Mouse (Mus musculus): ENCODE results near the gene Sdk1. TPM values are rescaled to one million over a fixed set of nuclear protein-coding genes. Genes with fewer than 3 reads are reported as not detected.
A peak's percentile ranks its signal among the peaks of the same experiment; 100 is the strongest.

The Sdk1 gene
- polyA plus RNA-seq, 1 experiment from 2014 or later: 3.6 TPM

- Histone ChIP-seq H3K4me3 (replicated peaks) (no peak overlapping the region), H3K9me3 (no peaks in the 10 kb centered on the region), H3K9ac (no peak overlapping the region), H3K4me1 (no peaks in the 10 kb centered on the region), H3K27ac (no peak overlapping the region), H3K36me3 (no peaks in the 10 kb centered on the region), H3K4me2 (no peak overlapping the region), H3K27me3 (replicated peaks) (no peaks in the 10 kb centered on the region)
- ATAC-seq (ENCODE audit: insufficient read depth, low FRiP score, low read depth): no peak
- WGBS: 86% methylated on average over 4 of the region's 4 CpGs
Observed at GRCm38 (mm10) chr5:142061781-142062180, 820.5 kb downstream of the Sdk1 start.

- Histone ChIP-seq H3K4me1 (peaks cover 12% of the 10 kb centered on the region; the same call in 1 of the 2 replicates), H3K4me3 (replicated peaks) (no peak overlapping the region), H3K27me3 (replicated peaks) (no peaks in the 10 kb centered on the region), H3K4me2 (no peak overlapping the region), H3K27ac (no peak overlapping the region), H3K36me3 (no peaks in the 10 kb centered on the region), H3K9me3 (no peaks in the 10 kb centered on the region), H3K9ac (no peak overlapping the region)
- no peak for ATAC-seq (ENCODE audit: insufficient read depth, low FRiP score, low read depth)
- 92% methylated on average over 3 of the region's 3 CpGs for WGBS
Observed at GRCm38 (mm10) chr5:142071322-142071721, 830.0 kb downstream of the Sdk1 start.

GRCm38 (mm10) chr5:142073901-142074300, 832.6 kb downstream of the Sdk1 start:
- ATAC-seq (ENCODE audit: insufficient read depth, low FRiP score, low read depth): no peak
- no peaks in the 10 kb centered on the region for H3K27me3 ChIP-seq (replicated peaks)
- no peaks in the 10 kb centered on the region for H3K36me3 ChIP-seq
- no peak overlapping the region for H3K4me2 ChIP-seq
- 83% methylated on average over 3 of the region's 3 CpGs for WGBS
- H3K4me3 ChIP-seq (replicated peaks): no peak overlapping the region
- H3K9me3 ChIP-seq: no peaks in the 10 kb centered on the region
- H3K27ac ChIP-seq: peak overlapping the region; percentile 70; the same call in 1 of the 2 replicates
- H3K4me1 ChIP-seq: peaks cover 12% of the 10 kb centered on the region; the same call in 1 of the 2 replicates
- H3K9ac ChIP-seq: no peak overlapping the region

GRCm38 (mm10) chr5:142074561-142075500, 833.5 kb downstream of the Sdk1 start:
- no peak overlapping the region for H3K4me2 ChIP-seq
- peak overlapping the region; percentile 70 for H3K27ac ChIP-seq
- peaks cover 12% of the 10 kb centered on the region; the same call in 1 of the 2 replicates for H3K4me1 ChIP-seq
- no peak overlapping the region for H3K9ac ChIP-seq
- no peaks in the 10 kb centered on the region for H3K27me3 ChIP-seq (replicated peaks)
- H3K9me3 ChIP-seq: no peaks in the 10 kb centered on the region
- H3K4me3 ChIP-seq (replicated peaks): no peak overlapping the region
- H3K36me3 ChIP-seq: no peaks in the 10 kb centered on the region
- 45% methylated on average over 13 of the region's 13 CpGs for WGBS
- peak; percentile 69; the same call in 1 of the 2 replicates for ATAC-seq (ENCODE audit: insufficient read depth, low FRiP score, low read depth)

GRCm38 (mm10) chr5:142080661-142081060, 839.4 kb downstream of the Sdk1 start:
- H3K9me3 ChIP-seq: no peaks in the 10 kb centered on the region
- H3K36me3 ChIP-seq: no peaks in the 10 kb centered on the region
- H3K27me3 ChIP-seq (replicated peaks): no peaks in the 10 kb centered on the region
- H3K9ac ChIP-seq: no peak overlapping the region
- no peak overlapping the region for H3K4me2 ChIP-seq
- H3K4me3 ChIP-seq (replicated peaks): no peak overlapping the region
- 96% methylated on average over 3 of the region's 3 CpGs for WGBS
- H3K4me1 ChIP-seq: no peaks in the 10 kb centered on the region
- no peak overlapping the region for H3K27ac ChIP-seq
- no peak for ATAC-seq (ENCODE audit: insufficient read depth, low FRiP score, low read depth)

GRCm38 (mm10) chr5:142081076-142081475, 839.8 kb downstream of the Sdk1 start:
- Histone ChIP-seq H3K27me3 (replicated peaks) (no peaks in the 10 kb centered on the region), H3K4me1 (no peaks in the 10 kb centered on the region), H3K36me3 (no peaks in the 10 kb centered on the region), H3K4me2 (no peak overlapping the region), H3K9me3 (no peaks in the 10 kb centered on the region), H3K4me3 (replicated peaks) (no peak overlapping the region), H3K27ac (no peak overlapping the region), H3K9ac (no peak overlapping the region)
- WGBS: 93% methylated on average over 3 of the region's 3 CpGs
- no peak for ATAC-seq (ENCODE audit: insufficient read depth, low FRiP score, low read depth)

GRCm38 (mm10) chr5:142096377-142096841, 855.1 kb downstream of the Sdk1 start:
- Histone ChIP-seq H3K4me3 (replicated peaks) (no peak overlapping the region), H3K4me2 (no peak overlapping the region), H3K9ac (no peak overlapping the region), H3K4me1 (no peaks in the 10 kb centered on the region), H3K27ac (no peak overlapping the region), H3K9me3 (no peaks in the 10 kb centered on the region), H3K36me3 (no peaks in the 10 kb centered on the region), H3K27me3 (replicated peaks) (no peaks in the 10 kb centered on the region)
- 91% methylated on average over 11 of the region's 11 CpGs for WGBS
- ATAC-seq (ENCODE audit: insufficient read depth, low FRiP score, low read depth): no peak

GRCm38 (mm10) chr5:142100176-142100575, 858.9 kb downstream of the Sdk1 start:
- H3K9ac ChIP-seq: no peak overlapping the region
- no peak overlapping the region for H3K27ac ChIP-seq
- no peak for ATAC-seq (ENCODE audit: insufficient read depth, low FRiP score, low read depth)
- no peaks in the 10 kb centered on the region for H3K9me3 ChIP-seq
- no peaks in the 10 kb centered on the region for H3K27me3 ChIP-seq (replicated peaks)
- no peak overlapping the region for H3K4me3 ChIP-seq (replicated peaks)
- 62% methylated on average over 7 of the region's 7 CpGs for WGBS
- no peaks in the 10 kb centered on the region for H3K36me3 ChIP-seq
- H3K4me2 ChIP-seq: no peak overlapping the region
- H3K4me1 ChIP-seq: no peaks in the 10 kb centered on the region

GRCm38 (mm10) chr5:142107434-142107833, 866.1 kb downstream of the Sdk1 start:
- H3K9me3 ChIP-seq: no peaks in the 10 kb centered on the region; the same call in 1 of the 2 replicates
- no peak for ATAC-seq (ENCODE audit: insufficient read depth, low FRiP score, low read depth)
- 36% methylated on average over 11 of the region's 11 CpGs for WGBS

GRCm38 (mm10) chr5:142111989-142112388, 870.7 kb downstream of the Sdk1 start:
- Histone ChIP-seq H3K9me3 (no peaks in the 10 kb centered on the region; the same call in 1 of the 2 replicates), H3K36me3 (no peaks in the 10 kb centered on the region), H3K4me2 (no peak overlapping the region), H3K4me1 (no peaks in the 10 kb centered on the region), H3K27ac (no peak overlapping the region), H3K9ac (no peak overlapping the region), H3K27me3 (replicated peaks) (no peaks in the 10 kb centered on the region), H3K4me3 (replicated peaks) (no peak overlapping the region)
- WGBS: 82% methylated on average over 6 of the region's 6 CpGs
- ATAC-seq (ENCODE audit: insufficient read depth, low FRiP score, low read depth): no peak

More at GRCm38 (mm10) chr5:142107434-142107833, 866.1 kb downstream of the Sdk1 start:
- Histone ChIP-seq H3K4me2 (no peak overlapping the region), H3K27ac (no peak overlapping the region), H3K36me3 (no peaks in the 10 kb centered on the region), H3K27me3 (replicated peaks) (no peaks in the 10 kb centered on the region), H3K9ac (no peak overlapping the region), H3K4me1 (no peaks in the 10 kb centered on the region), H3K4me3 (replicated peaks) (no peak overlapping the region)

GRCm38 (mm10) chr5:142113210-142114175, 872.2 kb downstream of the Sdk1 start:
- Histone ChIP-seq H3K27me3 (replicated peaks) (no peaks in the 10 kb centered on the region), H3K4me2 (no peak overlapping the region), H3K36me3 (no peaks in the 10 kb centered on the region), H3K4me1 (no peaks in the 10 kb centered on the region), H3K27ac (no peak overlapping the region), H3K4me3 (replicated peaks) (no peak overlapping the region), H3K9ac (no peak overlapping the region), H3K9me3 (no peaks in the 10 kb centered on the region; the same call in 1 of the 2 replicates)
- WGBS: 60% methylated on average over 18 of the region's 18 CpGs
- ATAC-seq (ENCODE audit: insufficient read depth, low FRiP score, low read depth): no peak
